Mouse (Mus musculus): ENCODE results near the gene Dcun1d1. TPM values are rescaled to one million over a fixed set of nuclear protein-coding genes. Genes with fewer than 3 reads are reported as not detected.

Dcun1d1 gene
- total RNA-seq, 2 experiments from 2014 or later, result 65.7 to 70.2 TPM

Other genes starting within 250 kb of the Dcun1d1 start
- gene Atp11b, start 183.3 kb downstream of the Dcun1d1 start, total RNA-seq (2021), result 10 to 100 TPM; 75.9 to 76.3 TPM
- 10 to 100 TPM; 32.0 to 32.4 TPM for gene Mccc1, start 63.2 kb upstream of the Dcun1d1 start, total RNA-seq (2021)
- gene Ccdc144b, start 116.1 kb upstream of the Dcun1d1 start, total RNA-seq (2021), result not detected
- 10 to 100 TPM; 34.2 to 46.3 TPM for gene Acad9, start 128.5 kb upstream of the Dcun1d1 start, total RNA-seq (2021)
- gene D3Ertd254e, start 213.6 kb upstream of the Dcun1d1 start, total RNA-seq (2021), result 10 to 100 TPM; 15.9 to 17.6 TPM